ENCODE assay signal across 8 mouse cellular contexts in the genomic region with DNA sequence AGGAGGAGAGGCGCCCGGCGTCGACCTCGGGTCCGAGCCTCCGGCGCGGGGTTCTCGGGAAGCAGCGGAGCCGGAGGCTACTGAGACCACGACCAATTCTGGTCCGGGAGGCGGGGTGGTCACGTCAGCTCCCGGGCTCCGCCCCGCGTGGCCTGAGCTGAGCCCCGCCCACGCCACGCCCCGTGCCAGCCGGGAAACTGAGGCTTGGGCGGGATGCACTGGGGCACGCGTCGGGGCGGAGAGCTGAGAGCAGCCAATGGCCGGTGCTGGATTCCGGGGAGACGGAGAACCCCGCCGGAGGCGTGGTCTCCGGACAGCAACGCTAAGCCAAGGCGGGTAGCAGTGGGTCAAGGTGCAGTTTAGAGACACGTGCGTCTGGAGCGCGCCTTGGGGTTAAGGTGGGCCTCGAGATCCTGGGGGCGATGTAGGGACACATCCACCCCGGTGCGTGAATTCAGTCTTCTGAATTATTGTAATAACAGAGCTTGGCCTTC. TPM values are rescaled to one million over a fixed set of nuclear protein-coding genes. Genes with fewer than 3 reads are reported as not detected.
DNase-seq lines count a peak whose midpoint lies in the region; ATAC-seq and TF ChIP-seq lines count a peak whose summit lies in the region.

A gene (minus strand): TSS at position 133 of the 494 bp plus-strand sequence.

- under 1% methylated on average over 47 of the region's 47 CpGs for WGBS in forebrain, embryonic 13.5 days
- WGBS in heart, embryonic 16.5 days: under 1% methylated on average over 47 of the region's 47 CpGs
- WGBS in liver, embryonic 11.5 days: under 1% methylated on average over 47 of the region's 47 CpGs
- WGBS in stomach, embryonic 15.5 days: under 1% methylated on average over 47 of the region's 47 CpGs

- no peak for TF ChIP-seq CTCF in ES-Bruce4 (IDR thresholded peaks at IDR 0.05; ENCODE audit: low read depth, low read length)

- H3K36me3 ChIP-seq in ES-Bruce4 (ENCODE audit: control insufficient read depth, insufficient read depth, low read length, poor library complexity, severe bottlenecking) (peaks cover 9% of the 10 kb centered on the region), myocyte (ENCODE audit: control insufficient read depth, insufficient read depth) (no peaks in the 10 kb centered on the region)
- H3K36me3 ChIP-seq in forebrain, embryonic 13.5 days (ENCODE audit: poor library complexity, severe bottlenecking): peaks cover 20% of the 10 kb centered on the region
- H3K36me3 ChIP-seq in heart, embryonic 16.5 days (ENCODE audit: control insufficient read depth, insufficient read depth): peaks cover 7% of the 10 kb centered on the region
- H3K36me3 ChIP-seq in liver, embryonic 11.5 days (ENCODE audit: control insufficient read depth, insufficient read depth, low read length): peaks cover 13% of the 10 kb centered on the region
- H3K36me3 ChIP-seq in stomach, embryonic 15.5 days: peaks cover 12% of the 10 kb centered on the region; the same call in 1 of the 2 replicates

- peaks cover 6% of the 10 kb centered on the region for H3K4me1 ChIP-seq in ES-Bruce4 (ENCODE audit: control insufficient read depth, insufficient read depth, low read length)
- peaks cover 23% of the 10 kb centered on the region for H3K4me1 ChIP-seq in forebrain, embryonic 13.5 days
- H3K4me1 ChIP-seq in heart, embryonic 16.5 days (ENCODE audit: control insufficient read depth, insufficient read depth, low read length): no peaks in the 10 kb centered on the region; the same call in 1 of the 2 replicates
- H3K4me1 ChIP-seq in liver, embryonic 11.5 days (replicated peaks; ENCODE audit: control insufficient read depth, insufficient read depth, low read length): peaks cover 19% of the 10 kb centered on the region
- H3K4me1 ChIP-seq in stomach, embryonic 15.5 days: peaks cover 16% of the 10 kb centered on the region

- H3K27me3 ChIP-seq in ES-Bruce4 (ENCODE audit: control insufficient read depth, insufficient read depth, low read length, poor library complexity, severe bottlenecking) (no peaks in the 10 kb centered on the region), myocyte (ENCODE audit: control insufficient read depth, insufficient read depth, insufficient read length) (peaks cover 7% of the 10 kb centered on the region)
- H3K27me3 ChIP-seq in forebrain, embryonic 13.5 days: peaks cover 14% of the 10 kb centered on the region
- H3K27me3 ChIP-seq in heart, embryonic 16.5 days (ENCODE audit: control insufficient read depth, insufficient read depth, low read length): no peaks in the 10 kb centered on the region
- no peaks in the 10 kb centered on the region for H3K27me3 ChIP-seq in liver, embryonic 11.5 days (replicated peaks; ENCODE audit: control insufficient read depth, insufficient read depth, low read length)
- H3K27me3 ChIP-seq in stomach, embryonic 15.5 days (replicated peaks): no peaks in the 10 kb centered on the region

- H3K4me2 ChIP-seq in forebrain, embryonic 13.5 days: peak within 1 kb of the TSS; percentile 93
- H3K4me2 ChIP-seq in heart, embryonic 16.5 days (ENCODE audit: low read depth, low read length): peak within 1 kb of the TSS; percentile 99
- peak within 1 kb of the TSS; percentile 95 for H3K4me2 ChIP-seq in liver, embryonic 11.5 days
- H3K4me2 ChIP-seq in myocyte (ENCODE audit: low read depth): peak within 1 kb of the TSS; percentile 100
- H3K4me2 ChIP-seq in stomach, embryonic 15.5 days: peak within 1 kb of the TSS; percentile 99

- peak within 1 kb of the TSS; percentile 96 for H3K27ac ChIP-seq in ES-Bruce4 (ENCODE audit: insufficient read depth, low read length)
- H3K27ac ChIP-seq in forebrain, embryonic 13.5 days: peak within 1 kb of the TSS; percentile 77
- peak within 1 kb of the TSS; percentile 78 for H3K27ac ChIP-seq in heart, embryonic 16.5 days (ENCODE audit: low read length)
- H3K27ac ChIP-seq in liver, embryonic 11.5 days (ENCODE audit: low read depth, low read length): peak within 1 kb of the TSS; percentile 98
- peak within 1 kb of the TSS; percentile 95 for H3K27ac ChIP-seq in stomach, embryonic 15.5 days

- ATAC-seq in forebrain, embryonic 13.5 days: peak; percentile 83
- peak; percentile 76 for ATAC-seq in heart, embryonic 16.5 days (replicated peaks; ENCODE audit: extremely low read depth, insufficient read depth, low FRiP score)
- ATAC-seq in liver, embryonic 11.5 days (replicated peaks; ENCODE audit: low FRiP score): peak; percentile 84
- ATAC-seq in stomach, embryonic 15.5 days (ENCODE audit: insufficient read depth, low FRiP score, low read depth): peak; percentile 83

- no peak for TF ChIP-seq EP300 in ES-Bruce4 (IDR thresholded peaks at IDR 0.05; ENCODE audit: insufficient read depth, low read depth, low read length)

- peak; percentile 42 for TF ChIP-seq POLR2A in ES-Bruce4 (IDR thresholded peaks at IDR 0.05; ENCODE audit: insufficient read depth, low read length)
- TF ChIP-seq POLR2A in myocyte (IDR thresholded peaks at IDR 0.05; ENCODE audit: insufficient read length, low read depth): peak; percentile 65

- H3ac ChIP-seq in myocyte (ENCODE audit: control insufficient read depth, insufficient read length): peak within 1 kb of the TSS; percentile 29

- no peaks in the 10 kb centered on the region for H3K79me2 ChIP-seq in myocyte (ENCODE audit: control insufficient read depth, insufficient read depth)

- H3K9ac ChIP-seq in ES-Bruce4 (ENCODE audit: low read depth, poor library complexity, severe bottlenecking): peak within 1 kb of the TSS; percentile 91
- peak within 1 kb of the TSS; percentile 89 for H3K9ac ChIP-seq in forebrain, embryonic 13.5 days
- peak within 1 kb of the TSS; percentile 90 for H3K9ac ChIP-seq in heart, embryonic 16.5 days (ENCODE audit: low read length)
- peak within 1 kb of the TSS; percentile 88 for H3K9ac ChIP-seq in liver, embryonic 11.5 days (ENCODE audit: low read depth, low read length)
- peak within 1 kb of the TSS; percentile 76 for H3K9ac ChIP-seq in stomach, embryonic 15.5 days

- DNase-seq in cerebellum, adult 11 months: peak; percentile 60
- DNase-seq in kidney, postnatal 14 days: peak; percentile 87
- DNase-seq in liver, embryonic 11.5 days (ENCODE audit: low spot score): peak; percentile 88

- H3K4me3 ChIP-seq in ES-Bruce4 (ENCODE audit: low read depth, low read length) (peak within 1 kb of the TSS; percentile 77), myocyte (peak within 1 kb of the TSS; percentile 53)
- peak within 1 kb of the TSS; percentile 88 for H3K4me3 ChIP-seq in forebrain, embryonic 13.5 days
- peak within 1 kb of the TSS; percentile 93 for H3K4me3 ChIP-seq in heart, embryonic 16.5 days (ENCODE audit: low read length)
- H3K4me3 ChIP-seq in liver, embryonic 11.5 days (ENCODE audit: low read depth, low read length): peak within 1 kb of the TSS; percentile 91
- peak within 1 kb of the TSS; percentile 94 for H3K4me3 ChIP-seq in stomach, embryonic 15.5 days (replicated peaks)

- H3K9me3 ChIP-seq in ES-Bruce4 (replicated peaks; ENCODE audit: control insufficient read depth, insufficient read depth, low read length, poor library complexity, severe bottlenecking): no peaks in the 10 kb centered on the region
- no peaks in the 10 kb centered on the region for H3K9me3 ChIP-seq in forebrain, embryonic 13.5 days (replicated peaks)
- H3K9me3 ChIP-seq in heart, embryonic 16.5 days (replicated peaks; ENCODE audit: control insufficient read depth, low read length): no peaks in the 10 kb centered on the region
- no peaks in the 10 kb centered on the region for H3K9me3 ChIP-seq in liver, embryonic 11.5 days (ENCODE audit: control insufficient read depth, low read length)
- H3K9me3 ChIP-seq in stomach, embryonic 15.5 days: no peaks in the 10 kb centered on the region

TF ChIP-seq in myocyte, 11 proteins besides CTCF, POLR2A, EP300 and RAD21:
- TF ChIP-seq MYOG (IDR thresholded peaks at IDR 0.05; ENCODE audit: control insufficient read depth in 1 of 3, insufficient read depth in 1 of 3, insufficient read length in 2 of 3, low read depth in 2 of 3) (no peak), MAX (IDR thresholded peaks at IDR 0.05; ENCODE audit: low read depth) (no peak), E2F4 (IDR thresholded peaks at IDR 0.05; ENCODE audit: insufficient read depth) (no peak), POLR2AphosphoS2 (IDR thresholded peaks at IDR 0.05; ENCODE audit: insufficient read length, low read depth) (no peak), CEBPB (IDR thresholded peaks at IDR 0.05; ENCODE audit: insufficient read depth, poor library complexity, severe bottlenecking) (no peak), REST (IDR thresholded peaks at IDR 0.05; ENCODE audit: insufficient read depth, insufficient read length) (no peak), SRF (IDR thresholded peaks at IDR 0.05; ENCODE audit: control insufficient read depth, insufficient read length, low read depth) (no peak), MYOD1 (IDR thresholded peaks at IDR 0.05; ENCODE audit: control insufficient read depth in 1 of 3, insufficient read length in 2 of 3, low read depth in 2 of 3) (no peak), TCF12 (IDR thresholded peaks at IDR 0.05; ENCODE audit: insufficient read depth, poor library complexity, severe bottlenecking) (no peak), TCF3 (IDR thresholded peaks at IDR 0.05; ENCODE audit: insufficient read length, low read depth) (no peak), USF1 (IDR thresholded peaks at IDR 0.05; ENCODE audit: low read depth) (no peak)

RNA-seq across cellular contexts. Expression of the gene that starts here (rescaled TPM):
- polyA plus RNA-seq in ES-Bruce4 (2011; ENCODE audit: insufficient read depth, insufficient read length, low read depth, missing spikeins) (99.4 and 101 TPM in 2 replicates), myocyte (2012; fragmentation: generic; extraction: Trizol) (72.5 TPM)
- polyA plus RNA-seq in forebrain, embryonic 13.5 days (2015; fragmentation: Nextera tagmentation; extraction: Ambion mirVana): 104 and 118 TPM in 2 replicates
- polyA plus RNA-seq in heart, embryonic 16.5 days (2015; fragmentation: Nextera tagmentation; extraction: Ambion mirVana): 27.2 and 27.9 TPM in 2 replicates
- polyA plus RNA-seq in liver, embryonic 11.5 days (2014; fragmentation: Nextera tagmentation; extraction: Ambion mirVana): 138 and 140 TPM in 2 replicates
- polyA plus RNA-seq in stomach, embryonic 15.5 days (2015; fragmentation: Nextera tagmentation; extraction: Ambion mirVana): 124 and 134 TPM in 2 replicates

Comparison
In these comparisons a context has a peak if more than half of its experiments do, and no peak if none do; other contexts are left out.
1. Peak in every context shown above with its lines: DNase-seq, ATAC-seq, H3K4me3 ChIP-seq and H3K27ac ChIP-seq.